Comparison of ENCODE assay signal across 9 mouse cellular contexts in the genomic region with DNA sequence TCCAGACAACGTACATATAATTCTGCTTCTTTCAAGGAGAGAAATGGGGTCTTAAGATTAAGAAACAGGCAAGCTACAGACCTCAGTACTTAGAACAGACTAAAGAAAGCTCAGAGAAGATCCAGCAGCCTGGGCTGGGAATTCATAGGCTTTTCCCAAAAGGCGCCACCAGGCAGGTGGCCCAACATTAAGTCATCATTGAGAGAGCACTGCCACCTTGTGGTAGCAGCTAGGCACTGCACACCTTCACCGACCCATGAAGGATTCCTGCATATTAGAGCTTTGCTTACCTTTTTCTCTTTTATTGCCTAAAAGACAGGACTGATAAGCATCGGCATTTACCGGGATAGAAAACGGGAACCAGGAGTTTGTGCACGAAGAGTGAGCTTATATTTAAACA. TPM values are rescaled to one million over a fixed set of nuclear protein-coding genes. Genes with fewer than 3 reads are reported as not detected.
DNase-seq lines count a peak whose midpoint lies in the region; ATAC-seq and TF ChIP-seq lines count a peak whose summit lies in the region.
"Had no signal": no experiment of that assay in that cellular context is flagged by ENCODE, and none has a peak within 500 bp of the region (broad histone marks: within the 10 kb centered on the region; RNA-seq: fewer than 3 reads in every experiment).

No protein-coding gene starts in this region.

- H3K9me3 ChIP-seq in MEL (replicated peaks; ENCODE audit: insufficient read depth, low read length) = no peaks in the 10 kb centered on the region

- TF ChIP-seq POLR2A in MEL (IDR thresholded peaks at IDR 0.05; ENCODE audit: control insufficient read depth in 1 of 2, insufficient read depth in 1 of 2, low read depth in 1 of 2, low read length in 2 of 2, poor library complexity in 1 of 2) = no peak

- H3K79me2 ChIP-seq in MEL (ENCODE audit: control insufficient read depth, insufficient read depth, low read length, poor library complexity) = no peaks in the 10 kb centered on the region

- no peaks in the 10 kb centered on the region; a peak in 1 of 4 replicates for H3K27me3 ChIP-seq in MEL (ENCODE audit: control insufficient read depth in 1 of 2, insufficient read depth in 2 of 2, low read length in 2 of 2)

- peak; percentile 65; the same call in 1 of the 2 replicates for ATAC-seq in erythroid progenitor cell, adult 5-6 weeks (replicated peaks; ENCODE audit: low FRiP score, poor library complexity, severe bottlenecking)

- peak; percentile 61 for DNase-seq in MEL (ENCODE audit: low read depth, low spot score)
- peak; percentile 85 for DNase-seq in brain, adult 2 months (ENCODE audit: low read depth, low spot score)
- peak; percentile 74 for DNase-seq in heart, postnatal 4 days
- DNase-seq in layer of hippocampus, adult 8-10 months (ENCODE audit: low spot score in 2 of 2) = peak; percentile 60 to 88
- peak; percentile 59 for DNase-seq in lung, postnatal 25 days (ENCODE audit: low spot score)
- DNase-seq in retina, postnatal 7 days (ENCODE audit: low read depth, low spot score) = peak; percentile 67
- DNase-seq in urinary bladder, postnatal 25 days (ENCODE audit: low spot score) = peak; percentile 68

- no peak overlapping the region for H3K9ac ChIP-seq in MEL (ENCODE audit: control insufficient read depth, low read depth, low read length, poor library complexity, severe bottlenecking)

- H3K27ac ChIP-seq in MEL (ENCODE audit: control insufficient read depth, low read depth, low read length) = no peak overlapping the region

- TF ChIP-seq RAD21 in MEL (IDR thresholded peaks at IDR 0.05; ENCODE audit: low read depth, low read length) = peak; percentile 81

- H3K4me3 ChIP-seq in MEL (ENCODE audit: control insufficient read depth in 1 of 2, insufficient read depth in 1 of 2, low read depth in 2 of 2, low read length in 2 of 2) = no peak overlapping the region

- no peak for TF ChIP-seq EP300 in MEL (IDR thresholded peaks at IDR 0.05; ENCODE audit: low read depth in 1 of 2, low read length in 2 of 2)

- peak; percentile 87 to 89 (median 88) for TF ChIP-seq CTCF in MEL (IDR thresholded peaks at IDR 0.05 in 2 of 3, conservative IDR thresholded peaks at IDR 0.05 in 1 of 3; ENCODE audit: control insufficient read depth in 1 of 3, insufficient read depth in 1 of 3, low read depth in 2 of 3, low read length in 3 of 3, poor library complexity in 1 of 3, severe bottlenecking in 1 of 3)

- H3K36me3 ChIP-seq in MEL (ENCODE audit: control insufficient read depth in 1 of 2, insufficient read depth in 2 of 2, low read length in 2 of 2) = no peaks in the 10 kb centered on the region

- no peaks in the 10 kb centered on the region for H3K4me1 ChIP-seq in MEL (ENCODE audit: control insufficient read depth in 1 of 2, insufficient read depth in 2 of 2, low read length in 2 of 2)

TF ChIP-seq in MEL, 35 proteins besides CTCF, POLR2A, EP300 and RAD21:
- TF ChIP-seq SMC3 (IDR thresholded peaks at IDR 0.05; ENCODE audit: low read depth, low read length) = peak; percentile 90
- TF ChIP-seq ETS1 (IDR thresholded peaks at IDR 0.05; ENCODE audit: low read depth, low read length) = no peak
- no peak for TF ChIP-seq MYC (IDR thresholded peaks at IDR 0.05; ENCODE audit: low read depth, low read length)
- TF ChIP-seq ZC3H11A (IDR thresholded peaks at IDR 0.05; ENCODE audit: low read depth, low read length) = peak; percentile 70
TF ChIP-seq in MEL: peak in this region for 2.

RNA-seq across cellular contexts. Expression of gene Rgr, which starts 15.5 kb away (rescaled TPM):
- not detected in 2 replicates for total RNA-seq in MEL (2012; rRNA removed)
- polyA plus RNA-seq in MEL (2012; ENCODE audit: insufficient read depth in 1 of 2, insufficient read length in 2 of 2, low read depth in 1 of 2, low replicate concordance in 2 of 2, missing spikeins in 1 of 2) = not detected
- total RNA-seq in erythroid progenitor cell, adult 5-6 weeks (2015; ENCODE audit: low replicate concordance) = not detected in 2 replicates
- not detected in 2 replicates for total RNA-seq in erythroid progenitor cell, adult 5-6 weeks (2017; ENCODE audit: low replicate concordance)
- not detected for total RNA-seq in heart, postnatal 4 days (2021)
- not detected for total RNA-seq in layer of hippocampus, adult 8-10 months (2022)
- polyA plus RNA-seq: lung, embryonic 16.5 days had no signal

RNA-seq across cellular contexts. Expression of gene Lrit1, which starts 21.4 kb away (rescaled TPM):
- not detected in 2 replicates for total RNA-seq in MEL (2012; rRNA removed)
- polyA plus RNA-seq in MEL (2012; ENCODE audit: insufficient read depth in 1 of 2, insufficient read length in 2 of 2, low read depth in 1 of 2, low replicate concordance in 2 of 2, missing spikeins in 1 of 2) = not detected
- total RNA-seq in erythroid progenitor cell, adult 5-6 weeks (2015; ENCODE audit: low replicate concordance) = not detected in 2 replicates
- total RNA-seq in erythroid progenitor cell, adult 5-6 weeks (2017; ENCODE audit: low replicate concordance) = not detected in 2 replicates
- total RNA-seq in heart, postnatal 4 days (2021) = not detected
- total RNA-seq in layer of hippocampus, adult 8-10 months (2022) = under 1 TPM in 1 of 4 experiments, not detected in 3; 0.10 TPM
- polyA plus RNA-seq: lung, embryonic 16.5 days had no signal

RNA-seq across cellular contexts. Expression of gene Lrit2, which starts 34.5 kb away (rescaled TPM):
- total RNA-seq in MEL (2012; rRNA removed) = not detected in 2 replicates
- not detected for polyA plus RNA-seq in MEL (2012; ENCODE audit: insufficient read depth in 1 of 2, insufficient read length in 2 of 2, low read depth in 1 of 2, low replicate concordance in 2 of 2, missing spikeins in 1 of 2)
- total RNA-seq in erythroid progenitor cell, adult 5-6 weeks (2015; ENCODE audit: low replicate concordance) = not detected in 2 replicates
- total RNA-seq in erythroid progenitor cell, adult 5-6 weeks (2017; ENCODE audit: low replicate concordance) = not detected in 2 replicates
- total RNA-seq in heart, postnatal 4 days (2021) = not detected
- not detected for total RNA-seq in layer of hippocampus, adult 8-10 months (2022)
- polyA plus RNA-seq: lung, embryonic 16.5 days had no signal
